Mouse (Mus musculus) gastrocnemius, postnatal 25 days (tissue): ENCODE data around the gene Fli1. TPM values are rescaled to one million over a fixed set of nuclear protein-coding genes. Genes with fewer than 3 reads are reported as not detected.
A peak's percentile ranks its signal among the peaks of the same experiment; 100 is the strongest.

Experiments used
- DNase-seq: peaks from one replicate; pipeline ENCODE4 v3.0.0; 2022
- long read RNA-seq, 2 experiments: library from polyadenylated mRNA; stranded (forward); transcript quantifications; one replicate each; pipeline ENCODE4 v2.0.0; 2021
- total RNA-seq, 2 experiments: library from RNA; stranded (reverse); gene quantifications; 1 replicate in 1 of 2; 2 replicates in 1 of 2; pipeline ENCODE4 v1.2.3; 2021

Fli1 gene
- total RNA-seq: 1 to 10 TPM; 7.3 to 9.4 TPM
- long read RNA-seq, experiment 1, partial matches to known transcripts: 3 of 3 reads
- long read RNA-seq, experiment 1, other reads (novel, unspliced or antisense): 0 of 3 reads
- long read RNA-seq, experiment 2, transcript Fli1-201 (9 exons, 3,318 nt): major isoform, 5 of 10 reads
- long read RNA-seq, experiment 2, partial matches to known transcripts: 5 of 10 reads
- long read RNA-seq, experiment 2, other reads (novel, unspliced or antisense): 0 of 10 reads

GRCm38 (mm10) chr9:32542212-32543039 lies at the start of gene Fli1:
Gene Fli1 (minus strand): TSS chr9:32542861.
- no peak for DNase-seq

- DNase-seq: peak; percentile 69
Observed at GRCm38 (mm10) chr9:32591732-32592582, 49.3 kb upstream of the Fli1 start.

GRCm38 (mm10) chr9:32590571-32590970 lies 47.9 kb upstream of the Fli1 start:
- no peak for DNase-seq

GRCm38 (mm10) chr9:32589900-32590299 lies 47.2 kb upstream of the Fli1 start:
- peak; percentile 60 for DNase-seq

- no peak for DNase-seq
Observed at GRCm38 (mm10) chr9:32585357-32585756, 42.7 kb upstream of the Fli1 start.

GRCm38 (mm10) chr9:32583905-32584304 lies 41.2 kb upstream of the Fli1 start:
- DNase-seq: no peak

- DNase-seq: no peak
Observed at GRCm38 (mm10) chr9:32581851-32582573, 39.4 kb upstream of the Fli1 start.

GRCm38 (mm10) chr9:32578411-32578810 lies 35.8 kb upstream of the Fli1 start:
- no peak for DNase-seq

GRCm38 (mm10) chr9:32573638-32574037 lies 31.0 kb upstream of the Fli1 start:
- no peak for DNase-seq

GRCm38 (mm10) chr9:32571676-32572075 lies 29.0 kb upstream of the Fli1 start:
- no peak for DNase-seq

GRCm38 (mm10) chr9:32570547-32570946 lies 27.9 kb upstream of the Fli1 start:
- no peak for DNase-seq

GRCm38 (mm10) chr9:32569261-32569660 lies 26.6 kb upstream of the Fli1 start:
- DNase-seq: no peak

- DNase-seq: no peak
Observed at GRCm38 (mm10) chr9:32567603-32568002, 24.9 kb upstream of the Fli1 start.

- no peak for DNase-seq
Observed at GRCm38 (mm10) chr9:32565309-32565708, 22.6 kb upstream of the Fli1 start.

- DNase-seq: no peak
Observed at GRCm38 (mm10) chr9:32562837-32563236, 20.2 kb upstream of the Fli1 start.

- no peak for DNase-seq
Observed at GRCm38 (mm10) chr9:32562409-32562808, 19.7 kb upstream of the Fli1 start.

- no peak for DNase-seq
Observed at GRCm38 (mm10) chr9:32561190-32561890, 18.7 kb upstream of the Fli1 start.

GRCm38 (mm10) chr9:32559859-32560258 lies 17.2 kb upstream of the Fli1 start:
- DNase-seq: no peak

- DNase-seq: no peak
Observed at GRCm38 (mm10) chr9:32559454-32559853, 16.8 kb upstream of the Fli1 start.

GRCm38 (mm10) chr9:32556313-32556712 lies 13.7 kb upstream of the Fli1 start:
- DNase-seq: no peak

GRCm38 (mm10) chr9:32555279-32555678 lies 12.6 kb upstream of the Fli1 start:
- no peak for DNase-seq
